Mouse (Mus musculus): ENCODE measurements at regions not wholly inside any gene's neighbourhood (a gene's known extent, or its start where the extent isn't known, plus 50 kb on each side); places are given as distances from the start of the nearest gene placed in this dataset.

DNA sequence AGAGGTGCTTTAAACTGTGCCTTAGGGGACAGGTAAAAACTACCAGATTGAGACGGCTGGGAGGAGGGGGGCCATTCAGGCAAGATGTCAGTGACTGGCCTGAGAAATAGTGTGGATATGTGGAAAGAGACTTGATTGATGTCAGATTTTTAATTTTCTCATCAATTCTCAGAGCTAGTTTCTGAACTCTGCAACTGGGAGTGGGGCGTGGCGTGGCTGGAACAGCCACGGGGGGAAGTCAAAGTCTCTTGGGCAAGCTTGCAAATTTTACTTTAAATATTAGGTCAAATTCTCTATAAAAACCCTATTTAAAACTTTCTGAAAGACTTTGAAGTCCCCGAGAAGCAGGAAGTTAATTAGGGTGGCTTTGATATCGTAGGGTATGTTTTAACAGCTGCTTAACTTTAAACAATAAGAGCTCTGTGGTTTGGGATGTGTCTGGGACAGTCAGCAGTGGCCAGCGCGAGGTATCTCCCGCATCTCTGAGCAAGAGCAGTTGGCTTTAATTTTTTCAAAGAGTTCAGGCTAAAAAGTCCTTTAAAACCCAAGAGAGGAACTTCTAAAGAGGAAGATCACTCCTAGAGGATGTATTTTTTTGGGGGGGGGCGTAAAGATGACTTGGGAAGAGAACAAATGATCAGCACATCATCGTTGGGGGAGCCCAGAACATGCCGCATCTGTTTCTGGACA lies 131.5 kb downstream of the Pten start:
- TF ChIP-seq HCFC1 (IDR thresholded peaks at IDR 0.05; ENCODE audit: borderline replicate concordance, insufficient read depth, low read length) (no peak), CHD2 (IDR thresholded peaks at IDR 0.05; ENCODE audit: low read depth, low read length) (no peak)

All from ES-E14 (cell line).